Mouse (Mus musculus): Measurements from ENCODE around the gene Pde4c. TPM values are rescaled to one million over a fixed set of nuclear protein-coding genes. Genes with fewer than 3 reads are reported as not detected.

Pde4c gene
- total RNA-seq, 1 experiment from 2014 or later = 0.55 TPM

DNA sequence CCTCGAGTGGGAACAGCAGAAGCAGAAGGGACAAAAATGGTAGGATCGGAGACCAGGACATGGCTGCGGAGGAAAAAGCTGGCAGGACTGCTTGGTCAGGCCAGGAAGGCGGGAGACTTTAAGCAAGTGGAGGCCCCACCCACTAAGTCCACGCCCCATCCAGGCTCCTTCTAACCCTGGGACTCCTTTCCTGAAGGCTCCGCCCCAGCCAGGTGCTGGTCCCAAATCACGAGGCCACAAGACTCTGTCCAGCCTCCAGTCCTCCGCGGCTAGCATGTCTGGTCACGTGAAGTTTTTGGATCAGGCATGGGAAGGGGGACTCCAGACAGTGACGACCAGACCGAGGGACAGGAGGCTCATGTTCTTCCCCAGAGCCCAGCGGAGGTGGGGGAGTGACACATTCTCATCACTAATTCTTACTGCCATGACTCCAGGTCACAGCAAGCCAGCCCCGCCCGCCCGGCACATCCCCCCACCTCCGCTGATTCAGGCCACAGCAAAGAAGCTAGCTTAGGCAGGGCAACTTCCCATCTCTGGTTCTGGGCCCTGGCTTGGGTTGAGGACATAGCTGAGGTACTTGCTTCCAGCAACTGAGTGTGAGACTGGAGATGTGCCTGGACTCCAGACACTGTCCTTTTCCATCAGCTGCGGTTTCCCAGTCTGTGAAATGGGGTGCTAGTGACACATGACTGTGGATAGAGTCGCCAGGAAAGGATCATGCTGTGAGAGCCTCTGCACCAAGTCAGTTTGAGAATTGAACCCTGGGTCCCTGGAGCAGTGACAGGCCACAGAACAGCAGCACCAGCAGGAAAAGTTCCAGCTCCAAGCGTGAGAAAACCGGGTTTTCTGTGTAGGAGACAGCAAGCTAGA is 43.3 kb downstream of the Pde4c start:
- peak; percentile 71 for DNase-seq

GRCm38 (mm10) chr8:70767503-70767902 is 44.0 kb downstream of the Pde4c start:
- DNase-seq = no peak

GRCm38 (mm10) chr8:70768231-70768776 is 44.8 kb downstream of the Pde4c start:
- DNase-seq = no peak

- no peak for DNase-seq
Measured at GRCm38 (mm10) chr8:70768956-70769355, 45.4 kb downstream of the Pde4c start.

GRCm38 (mm10) chr8:70769359-70769758 is 45.8 kb downstream of the Pde4c start:
- peak; percentile 99 for DNase-seq

DNA sequence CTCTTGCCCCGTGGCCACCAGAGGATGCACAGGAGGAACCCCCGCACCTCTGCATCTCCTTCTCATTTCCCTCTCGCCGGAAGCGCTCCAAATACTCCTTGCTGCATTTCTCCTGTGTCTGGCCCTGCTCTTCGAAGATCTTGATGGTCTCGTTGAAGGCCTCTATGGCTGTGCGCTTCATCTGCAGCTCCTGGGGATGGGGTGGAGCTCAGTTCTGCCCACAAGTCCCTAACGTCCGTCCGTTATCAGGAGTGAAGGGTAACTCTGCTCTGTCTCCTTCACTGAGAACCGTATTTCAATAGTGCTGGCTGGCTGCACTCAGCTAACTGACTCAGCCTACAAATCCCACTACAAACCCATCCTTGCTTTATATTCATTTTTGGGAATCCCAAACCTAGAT is 46.3 kb downstream of the Pde4c start:
- no peak for DNase-seq

- DNase-seq = no peak
Measured at GRCm38 (mm10) chr8:70770748-70771147, 47.2 kb downstream of the Pde4c start.

GRCm38 (mm10) chr8:70771217-70771616 is 47.7 kb downstream of the Pde4c start:
- no peak for DNase-seq

DNA sequence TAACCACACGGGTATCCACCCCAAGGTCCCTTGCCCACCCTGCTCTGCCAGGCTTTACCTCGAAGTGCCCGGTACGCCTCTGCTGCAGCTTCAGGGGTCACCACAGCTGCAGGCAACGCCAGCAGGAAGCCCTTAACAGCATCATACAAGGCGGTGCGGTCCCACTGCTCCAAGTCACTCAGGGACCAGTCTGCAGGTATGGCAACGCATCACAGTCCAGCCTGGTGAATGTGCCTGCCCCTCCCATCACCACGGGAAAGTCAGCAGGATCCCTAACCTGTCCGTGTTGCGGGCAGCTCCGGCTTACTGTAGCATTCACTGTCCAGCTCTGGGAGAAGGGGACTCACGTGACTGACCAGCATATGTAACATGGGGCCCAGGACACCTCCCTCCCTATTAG is 48.6 kb downstream of the Pde4c start:
- DNase-seq = no peak

DNA sequence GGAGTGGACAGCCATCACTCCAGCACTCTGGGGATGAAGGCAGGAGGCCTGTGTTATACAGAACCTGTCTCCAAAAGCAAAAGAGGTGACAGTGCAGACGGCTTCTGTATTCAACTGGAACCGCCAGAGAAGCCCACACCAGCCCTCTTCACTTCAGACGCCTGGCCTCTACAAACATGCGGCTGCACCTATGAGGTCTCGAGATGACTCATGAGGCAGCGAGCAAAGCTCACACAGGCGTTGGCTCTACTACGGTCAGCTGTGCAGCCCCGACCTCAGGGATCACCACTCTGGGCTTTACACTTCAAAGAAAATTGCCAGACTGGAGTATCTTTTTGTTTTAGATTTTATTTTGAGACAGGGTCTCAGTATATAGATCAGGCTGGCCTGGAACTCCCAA is 49.4 kb downstream of the Pde4c start:
- no peak for DNase-seq

GRCm38 (mm10) chr8:70773410-70773809 is 49.9 kb downstream of the Pde4c start:
- no peak for DNase-seq

GRCm38 (mm10) chr8:70773833-70774232 is 50.3 kb downstream of the Pde4c start:
- DNase-seq = peak; percentile 86

GRCm38 (mm10) chr8:70774740-70775139 is 51.2 kb downstream of the Pde4c start:
- no peak for DNase-seq

DNA sequence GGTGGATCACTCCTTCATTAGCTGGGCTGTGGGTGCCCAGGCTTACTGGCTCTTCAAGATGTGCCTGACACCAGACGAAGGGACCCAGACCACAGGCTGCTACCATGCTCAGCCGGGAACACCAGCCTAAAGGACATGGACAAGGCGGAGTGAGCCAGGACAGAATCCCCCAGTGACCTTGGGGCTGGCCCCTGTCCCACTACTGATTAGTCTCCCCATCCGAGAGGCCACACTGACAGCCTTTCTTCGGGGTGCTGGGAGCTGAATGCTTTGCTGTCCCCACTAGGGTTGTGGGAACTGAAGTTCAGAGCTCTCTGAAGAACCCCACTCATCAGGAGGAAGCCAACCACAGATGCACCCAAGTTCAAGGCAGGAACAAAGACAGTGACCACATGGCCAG is 51.7 kb downstream of the Pde4c start:
- no peak for DNase-seq

DNA sequence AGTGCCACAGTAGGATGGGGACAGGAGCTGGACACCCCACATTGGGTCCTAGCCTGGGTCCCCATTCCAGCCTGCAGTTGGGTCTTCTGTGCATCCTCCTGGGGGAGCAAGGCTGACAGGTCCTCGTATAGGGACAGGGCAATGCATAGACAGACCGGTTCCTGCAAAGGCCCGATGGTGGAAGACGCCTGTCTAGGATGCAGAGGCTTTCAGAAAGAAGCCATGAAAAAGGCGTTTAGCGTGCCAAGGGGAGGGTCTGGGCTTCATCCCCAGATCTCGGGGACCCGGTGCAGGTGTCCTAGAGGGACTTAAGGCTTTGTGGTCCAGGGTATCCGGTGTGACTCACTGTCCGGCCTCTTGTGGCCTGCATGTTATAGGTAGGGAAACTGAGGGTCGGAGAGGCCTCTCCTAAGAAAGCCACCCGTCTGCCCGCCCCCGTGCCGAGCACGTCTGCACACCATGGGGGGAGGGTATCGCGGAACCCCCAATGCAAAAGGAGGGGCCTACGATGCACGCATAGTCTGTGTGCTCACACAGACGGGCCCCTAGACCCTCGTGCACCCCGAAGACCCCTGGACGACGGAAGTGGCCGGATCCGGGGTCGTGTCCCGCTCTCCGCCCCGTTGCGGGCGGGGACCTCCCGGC is 52.5 kb downstream of the Pde4c start:
- DNase-seq = no peak

- peak; percentile 99 for DNase-seq
Measured at GRCm38 (mm10) chr8:70776496-70777444, 53.2 kb downstream of the Pde4c start, which contains the start of gene Pik3r2. Pik3r2 (minus strand) TSS chr8:70776713.

GRCm38 (mm10) chr8:70780093-70780492 is 56.6 kb downstream of the Pde4c start:
- DNase-seq = no peak

GRCm38 (mm10) chr8:70786291-70787050 is 63.0 kb downstream of the Pde4c start:
- no peak for DNase-seq

DNA sequence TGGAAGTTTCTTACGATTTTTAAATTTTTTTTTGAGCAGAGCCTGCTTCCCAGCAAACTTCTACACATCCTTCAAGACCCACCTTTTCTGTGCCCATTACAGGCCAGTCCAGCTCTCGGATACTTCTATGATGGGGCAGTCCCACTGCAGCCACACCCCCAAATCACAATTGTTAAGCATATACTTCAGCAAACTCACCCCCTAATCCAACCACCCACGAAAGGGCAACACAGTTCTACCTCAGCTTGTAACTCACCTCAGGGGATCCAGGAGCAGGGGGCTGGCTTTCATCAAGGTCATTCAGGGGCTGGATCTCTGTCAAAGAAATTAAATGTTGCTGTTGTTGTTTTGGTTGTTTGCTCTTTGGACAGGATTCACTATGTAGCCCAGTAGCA is 63.5 kb downstream of the Pde4c start:
- no peak for DNase-seq

DNA sequence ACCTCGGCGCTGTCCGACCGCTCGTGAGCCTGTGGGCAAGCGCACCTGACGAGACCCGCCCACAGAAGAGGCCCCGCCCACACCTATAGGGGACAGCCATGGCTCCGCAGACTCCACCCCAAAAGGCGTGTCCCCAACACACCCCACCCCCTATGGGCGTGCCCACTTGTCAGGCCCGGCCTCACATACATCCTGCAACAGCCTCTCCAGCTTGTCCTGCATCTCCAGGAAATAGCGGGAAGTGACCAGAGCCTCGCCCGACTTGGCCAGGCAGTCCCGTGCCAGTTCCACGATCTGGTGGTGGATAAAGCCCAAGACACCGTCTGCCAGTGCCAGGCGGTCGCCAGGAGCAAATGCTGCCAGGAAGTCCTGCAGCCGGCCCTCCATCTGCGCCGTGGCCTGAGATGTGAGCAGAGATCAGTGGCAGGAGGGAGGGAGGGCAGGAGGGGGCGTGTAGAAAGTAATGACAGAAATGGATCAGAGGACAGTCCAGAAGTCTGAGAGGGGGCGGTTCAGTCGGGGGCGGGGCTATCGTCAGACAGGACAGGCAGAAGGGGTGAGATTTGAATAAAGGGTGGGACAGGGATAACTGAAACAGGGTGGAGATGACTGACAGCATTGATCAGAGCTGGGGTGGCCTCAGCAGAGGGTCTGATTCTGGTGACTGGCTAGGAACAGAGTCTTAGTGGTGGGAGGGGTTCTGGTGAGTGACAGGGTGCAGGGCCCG is 64.6 kb downstream of the Pde4c start:
- DNase-seq = no peak

- DNase-seq = no peak
Measured at GRCm38 (mm10) chr8:70789046-70789445, 65.5 kb downstream of the Pde4c start.

All from adrenal gland, postnatal 25 days (tissue).